Mouse (Mus musculus): ENCODE measurements around the gene Vwa5b1. TPM values are rescaled to one million over a fixed set of nuclear protein-coding genes. Genes with fewer than 3 reads are reported as not detected.

The Vwa5b1 gene
- polyA plus RNA-seq, 1 experiment from 2014 or later, result 0.13 TPM

GRCm38 (mm10) chr4:138548960-138549359 lies 86.7 kb downstream of the Vwa5b1 start:
- Histone ChIP-seq H3K27ac (ENCODE audit: low read depth, low read length) (no peak overlapping the region), H3K36me3 (ENCODE audit: control insufficient read depth, insufficient read depth, low read length) (no peaks in the 10 kb centered on the region), H3K4me1 (replicated peaks; ENCODE audit: control insufficient read depth, insufficient read depth, low read length) (peaks cover 5% of the 10 kb centered on the region; the same call in 1 of the 2 replicates), H3K9ac (ENCODE audit: low read length) (no peak overlapping the region), H3K4me3 (ENCODE audit: low read depth, low read length) (no peak overlapping the region), H3K27me3 (ENCODE audit: control insufficient read depth, insufficient read depth, low read length) (no peaks in the 10 kb centered on the region), H3K4me2 (ENCODE audit: low read depth, low read length, severe bottlenecking) (no peak overlapping the region), H3K9me3 (ENCODE audit: control insufficient read depth, low read length) (no peaks in the 10 kb centered on the region)
- DNase-seq (ENCODE audit: low spot score), result no peak
- no peak for ATAC-seq (replicated peaks; ENCODE audit: low FRiP score)
- WGBS, result 69% methylated on average over 4 of the region's 4 CpGs

DNA sequence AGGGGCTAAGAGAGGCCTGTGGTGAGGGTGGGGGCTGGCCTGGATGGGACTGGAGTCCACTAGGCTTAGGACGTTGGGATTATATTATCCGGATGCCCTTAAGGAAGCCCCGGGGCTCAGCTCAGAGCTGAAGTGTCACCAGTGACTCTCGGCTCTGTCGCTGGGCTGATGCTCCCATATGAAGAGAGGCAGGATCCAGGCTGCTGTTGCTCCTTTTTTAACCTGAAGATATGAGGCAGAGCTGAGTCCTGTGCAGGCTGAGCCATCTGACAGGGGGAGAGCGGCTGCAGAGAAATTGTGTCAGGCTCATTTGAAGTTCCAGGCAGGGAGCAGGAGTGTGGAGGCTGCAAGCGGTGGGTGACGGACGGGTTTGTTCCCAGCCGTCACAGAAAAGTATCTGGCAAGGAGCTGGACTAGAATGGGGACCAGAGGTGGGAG lies 87.5 kb downstream of the Vwa5b1 start:
- no peak for DNase-seq (ENCODE audit: low spot score)
- no peaks in the 10 kb centered on the region for H3K36me3 ChIP-seq (ENCODE audit: control insufficient read depth, insufficient read depth, low read length)
- no peak overlapping the region for H3K4me3 ChIP-seq (ENCODE audit: low read depth, low read length)
- peaks cover 5% of the 10 kb centered on the region; the same call in 1 of the 2 replicates for H3K4me1 ChIP-seq (replicated peaks; ENCODE audit: control insufficient read depth, insufficient read depth, low read length)
- H3K27ac ChIP-seq (ENCODE audit: low read depth, low read length), result no peak overlapping the region
- no peak for ATAC-seq (replicated peaks; ENCODE audit: low FRiP score)
- H3K4me2 ChIP-seq (ENCODE audit: low read depth, low read length, severe bottlenecking), result no peak overlapping the region
- no peak overlapping the region for H3K9ac ChIP-seq (ENCODE audit: low read length)
- no peaks in the 10 kb centered on the region for H3K9me3 ChIP-seq (ENCODE audit: control insufficient read depth, low read length)
- H3K27me3 ChIP-seq (ENCODE audit: control insufficient read depth, insufficient read depth, low read length), result no peaks in the 10 kb centered on the region
- 14% methylated on average over 10 of the region's 10 CpGs for WGBS

- Histone ChIP-seq H3K4me2 (ENCODE audit: low read depth, low read length, severe bottlenecking) (no peak overlapping the region), H3K9ac (ENCODE audit: low read length) (no peak overlapping the region), H3K9me3 (ENCODE audit: control insufficient read depth, low read length) (no peaks in the 10 kb centered on the region), H3K4me1 (replicated peaks; ENCODE audit: control insufficient read depth, insufficient read depth, low read length) (peaks cover 5% of the 10 kb centered on the region; the same call in 1 of the 2 replicates), H3K27ac (ENCODE audit: low read depth, low read length) (no peak overlapping the region), H3K36me3 (ENCODE audit: control insufficient read depth, insufficient read depth, low read length) (no peaks in the 10 kb centered on the region), H3K4me3 (ENCODE audit: low read depth, low read length) (no peak overlapping the region), H3K27me3 (ENCODE audit: control insufficient read depth, insufficient read depth, low read length) (no peaks in the 10 kb centered on the region)
- no peak for ATAC-seq (replicated peaks; ENCODE audit: low FRiP score)
- DNase-seq (ENCODE audit: low spot score), result no peak
- 23% methylated on average over 10 of the region's 10 CpGs for WGBS
These were observed 88.1 kb downstream of the Vwa5b1 start for GRCm38 (mm10) chr4:138547556-138547955.

- no peak overlapping the region for H3K4me2 ChIP-seq (ENCODE audit: low read depth, low read length, severe bottlenecking)
- no peak overlapping the region for H3K9ac ChIP-seq (ENCODE audit: low read length)
- no peak for ATAC-seq (replicated peaks; ENCODE audit: low FRiP score)
- no peak overlapping the region for H3K4me3 ChIP-seq (ENCODE audit: low read depth, low read length)
- DNase-seq (ENCODE audit: low spot score), result peak; percentile 59
- H3K27ac ChIP-seq (ENCODE audit: low read depth, low read length), result no peak overlapping the region
- peaks cover 5% of the 10 kb centered on the region; the same call in 1 of the 2 replicates for H3K4me1 ChIP-seq (replicated peaks; ENCODE audit: control insufficient read depth, insufficient read depth, low read length)
- H3K27me3 ChIP-seq (ENCODE audit: control insufficient read depth, insufficient read depth, low read length), result no peaks in the 10 kb centered on the region
- no peaks in the 10 kb centered on the region for H3K36me3 ChIP-seq (ENCODE audit: control insufficient read depth, insufficient read depth, low read length)
- H3K9me3 ChIP-seq (ENCODE audit: control insufficient read depth, low read length), result no peaks in the 10 kb centered on the region
- WGBS, result 56% methylated on average over 6 of the region's 6 CpGs
These were observed 88.6 kb downstream of the Vwa5b1 start for GRCm38 (mm10) chr4:138547041-138547440.

DNA sequence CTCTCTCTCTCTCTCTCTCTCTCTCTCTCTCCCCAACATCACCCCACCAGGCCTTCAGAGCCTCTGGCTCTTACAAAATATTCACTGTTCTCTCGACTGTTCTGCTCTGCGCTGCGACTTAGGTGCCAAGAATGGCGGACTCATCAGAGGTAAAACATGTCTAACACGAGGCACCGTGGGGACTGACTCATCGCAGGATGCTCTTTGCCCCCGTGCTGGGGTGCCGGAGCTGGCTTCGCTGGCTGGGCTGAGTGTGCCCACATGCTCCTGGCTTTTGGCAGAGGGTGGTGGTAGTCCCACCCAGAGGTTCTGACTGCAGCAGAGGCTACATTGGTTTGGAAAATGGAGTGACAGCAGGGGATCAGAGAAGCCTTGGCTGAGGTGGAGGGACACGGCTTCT lies 89.4 kb downstream of the Vwa5b1 start:
- 86% methylated on average over 11 of the region's 11 CpGs for WGBS
- H3K36me3 ChIP-seq (ENCODE audit: control insufficient read depth, insufficient read depth, low read length), result no peaks in the 10 kb centered on the region
- no peaks in the 10 kb centered on the region for H3K9me3 ChIP-seq (ENCODE audit: control insufficient read depth, low read length)

GRCm38 (mm10) chr4:138543177-138543576 lies 92.5 kb downstream of the Vwa5b1 start:
- H3K9me3 ChIP-seq (ENCODE audit: control insufficient read depth, low read length), result no peaks in the 10 kb centered on the region
- H3K27ac ChIP-seq (ENCODE audit: low read depth, low read length), result no peak overlapping the region
- no peak overlapping the region for H3K4me3 ChIP-seq (ENCODE audit: low read depth, low read length)
- WGBS, result 63% methylated on average over 12 of the region's 12 CpGs
- DNase-seq (ENCODE audit: low spot score), result no peak
- H3K36me3 ChIP-seq (ENCODE audit: control insufficient read depth, insufficient read depth, low read length), result no peaks in the 10 kb centered on the region
- no peak overlapping the region for H3K9ac ChIP-seq (ENCODE audit: low read length)
- no peak for ATAC-seq (replicated peaks; ENCODE audit: low FRiP score)
- no peaks in the 10 kb centered on the region for H3K27me3 ChIP-seq (ENCODE audit: control insufficient read depth, insufficient read depth, low read length)
- no peak overlapping the region for H3K4me2 ChIP-seq (ENCODE audit: low read depth, low read length, severe bottlenecking)
- H3K4me1 ChIP-seq (replicated peaks; ENCODE audit: control insufficient read depth, insufficient read depth, low read length), result peaks cover 2% of the 10 kb centered on the region; the same call in 1 of the 2 replicates

More for the DNA sequence above, 89.4 kb downstream of the Vwa5b1 start:
- H3K27me3 ChIP-seq (ENCODE audit: control insufficient read depth, insufficient read depth, low read length), result no peaks in the 10 kb centered on the region
- ATAC-seq (replicated peaks; ENCODE audit: low FRiP score), result no peak
- no peak overlapping the region for H3K9ac ChIP-seq (ENCODE audit: low read length)
- no peak overlapping the region for H3K4me2 ChIP-seq (ENCODE audit: low read depth, low read length, severe bottlenecking)
- H3K27ac ChIP-seq (ENCODE audit: low read depth, low read length), result no peak overlapping the region
- no peak for DNase-seq (ENCODE audit: low spot score)
- peaks cover 5% of the 10 kb centered on the region; the same call in 1 of the 2 replicates for H3K4me1 ChIP-seq (replicated peaks; ENCODE audit: control insufficient read depth, insufficient read depth, low read length)
- H3K4me3 ChIP-seq (ENCODE audit: low read depth, low read length), result no peak overlapping the region

DNA sequence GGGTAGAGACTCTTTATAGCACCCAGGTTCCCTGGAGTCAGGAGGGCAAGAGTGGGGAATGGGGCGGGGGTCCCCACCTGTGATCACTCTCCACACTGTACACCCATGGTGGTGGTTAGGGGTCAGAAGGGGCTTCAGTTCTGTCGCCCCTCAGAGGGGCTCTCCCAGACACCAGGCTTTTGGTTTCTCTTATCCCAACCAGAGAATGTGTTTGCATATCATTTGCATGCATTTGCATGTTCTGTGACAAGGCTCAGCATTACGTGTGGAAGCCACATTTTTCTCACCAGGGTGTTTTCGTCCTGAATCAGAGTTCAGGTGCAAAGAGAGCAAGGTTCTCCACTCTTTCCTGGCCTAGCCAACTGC lies 97.6 kb downstream of the Vwa5b1 start:
- ATAC-seq (replicated peaks; ENCODE audit: low FRiP score), result no peak
- no peaks in the 10 kb centered on the region for H3K27me3 ChIP-seq (ENCODE audit: control insufficient read depth, insufficient read depth, low read length)
- no peak overlapping the region for H3K27ac ChIP-seq (ENCODE audit: low read depth, low read length)
- no peak overlapping the region for H3K4me3 ChIP-seq (ENCODE audit: low read depth, low read length)
- 60% methylated on average over 4 of the region's 4 CpGs for WGBS
- peaks cover 3% of the 10 kb centered on the region; the same call in 1 of the 2 replicates for H3K4me1 ChIP-seq (replicated peaks; ENCODE audit: control insufficient read depth, insufficient read depth, low read length)
- H3K36me3 ChIP-seq (ENCODE audit: control insufficient read depth, insufficient read depth, low read length), result no peaks in the 10 kb centered on the region
- no peak for DNase-seq (ENCODE audit: low spot score)
- no peak overlapping the region for H3K4me2 ChIP-seq (ENCODE audit: low read depth, low read length, severe bottlenecking)
- H3K9ac ChIP-seq (ENCODE audit: low read length), result no peak overlapping the region
- H3K9me3 ChIP-seq (ENCODE audit: control insufficient read depth, low read length), result no peaks in the 10 kb centered on the region

GRCm38 (mm10) chr4:138537210-138538083 lies 98.2 kb downstream of the Vwa5b1 start:
- no peaks in the 10 kb centered on the region for H3K27me3 ChIP-seq (ENCODE audit: control insufficient read depth, insufficient read depth, low read length)
- H3K4me1 ChIP-seq (replicated peaks; ENCODE audit: control insufficient read depth, insufficient read depth, low read length), result peaks cover 3% of the 10 kb centered on the region; the same call in 1 of the 2 replicates
- no peaks in the 10 kb centered on the region for H3K36me3 ChIP-seq (ENCODE audit: control insufficient read depth, insufficient read depth, low read length)
- ATAC-seq (replicated peaks; ENCODE audit: low FRiP score), result peak; percentile 73
- H3K4me3 ChIP-seq (ENCODE audit: low read depth, low read length), result no peak overlapping the region
- DNase-seq (ENCODE audit: low spot score), result peak; percentile 78
- 27% methylated on average over 10 of the region's 10 CpGs for WGBS
- H3K9me3 ChIP-seq (ENCODE audit: control insufficient read depth, low read length), result no peaks in the 10 kb centered on the region
- peak overlapping the region; percentile 3; the same call in 1 of the 2 replicates for H3K27ac ChIP-seq (ENCODE audit: low read depth, low read length)
- H3K9ac ChIP-seq (ENCODE audit: low read length), result no peak overlapping the region
- H3K4me2 ChIP-seq (ENCODE audit: low read depth, low read length, severe bottlenecking), result no peak overlapping the region
